Mouse (Mus musculus): ENCODE data around the gene Nol3.

DNA sequence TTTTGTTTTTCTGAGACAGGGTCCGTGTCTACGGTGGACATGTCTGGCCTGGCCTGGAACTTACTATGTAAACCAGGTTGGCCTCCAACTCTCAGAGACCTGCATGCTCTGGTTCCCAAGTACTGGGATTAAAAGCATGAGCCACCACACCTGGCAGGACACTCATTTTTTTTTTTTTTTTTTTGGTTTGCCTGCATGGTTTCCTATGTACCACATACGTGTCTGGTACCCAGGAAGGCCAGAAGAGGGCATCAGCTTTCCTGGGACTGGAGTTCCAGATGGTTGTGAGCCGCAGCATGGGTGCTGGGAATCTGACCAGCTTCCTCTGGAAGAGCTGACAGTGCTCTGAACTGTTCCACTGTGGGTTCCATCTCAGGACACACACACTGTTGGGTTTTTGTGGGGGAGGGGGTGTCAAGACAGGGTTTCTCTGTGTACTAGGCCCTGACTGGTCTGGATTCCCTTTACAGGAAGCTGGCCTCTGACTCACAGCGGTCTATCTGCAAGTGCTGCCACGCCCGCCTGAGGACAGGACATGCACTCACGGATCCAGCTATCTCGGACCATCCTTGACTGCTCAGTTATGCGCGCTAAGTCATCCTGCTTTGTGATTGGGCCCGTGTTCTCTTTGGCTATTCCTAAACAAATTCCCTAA, 14.5 kb upstream of the Nol3 start:
- TF ChIP-seq CTCF (IDR thresholded peaks at IDR 0.05; ENCODE audit: extremely low read depth, insufficient read depth, low read length) (no peak), POLR2A (IDR thresholded peaks at IDR 0.05; ENCODE audit: extremely low read depth, insufficient read depth, low read length) (no peak)
